Mouse (Mus musculus) kidney, postnatal 0 days (tissue): ENCODE measurements around the gene Zmym5. TPM values are rescaled to one million over a fixed set of nuclear protein-coding genes. Genes with fewer than 3 reads are reported as not detected.

Source experiments
- ATAC-seq: fragments of 200-750 bp; cut with Nextera tagmentation; replicated peaks from 2 replicates; pipeline ENCODE4 v1.8.0; 2017; ENCODE audit warnings: low read depth, moderate number of reproducible peaks, moderate TSS enrichment, moderate library complexity; ENCODE audit not compliant: low FRiP score
- DNase-seq: peaks from one replicate; pipeline ENCODE4 v3.0.0-alpha.2; 2016; ENCODE audit warnings: low spot score
- H3K27ac ChIP-seq: fragments of 300-500 bp; sonication (generic); 2 replicates; pipeline ENCODE4 v1.5.1; 2014; ENCODE audit warnings: mild to moderate bottlenecking
- H3K27me3 ChIP-seq: fragments of 300-500 bp; sonication (generic); 2 replicates; pipeline ENCODE4 v1.6.1; 2014; ENCODE audit warnings: low read length, mixed read lengths; ENCODE audit not compliant: insufficient read depth
- H3K36me3 ChIP-seq: fragments of 300-500 bp; sonication (generic); 2 replicates; pipeline ENCODE4 v1.6.1; 2014; ENCODE audit warnings: low read length, mixed read lengths; ENCODE audit not compliant: insufficient read depth
- H3K4me1 ChIP-seq: fragments of 300-500 bp; sonication (generic); replicated peaks from 2 replicates; pipeline ENCODE4 v1.6.1; 2014; ENCODE audit warnings: antibody characterized with exemption, low read length, mixed read lengths; ENCODE audit not compliant: insufficient read depth
- H3K4me2 ChIP-seq: fragments of 300-500 bp; sonication (generic); 2 replicates; pipeline ENCODE4 v1.6.1; 2014; ENCODE audit warnings: mild to moderate bottlenecking, low read length, moderate library complexity, mixed read lengths
- H3K4me3 ChIP-seq: fragments of 300-500 bp; sonication (generic); replicated peaks from 2 replicates; pipeline ENCODE4 v1.5.1; 2014; ENCODE audit warnings: low read depth, low read length
- H3K9ac ChIP-seq: fragments of 300-500 bp; sonication (generic); 2 replicates; pipeline ENCODE4 v1.6.1; 2014; ENCODE audit warnings: low read depth, low read length
- H3K9me3 ChIP-seq: fragments of 300-500 bp; sonication (generic); replicated peaks from 2 replicates; pipeline ENCODE4 v1.6.1; 2016; ENCODE audit warnings: low read length, inconsistent platforms, mixed read lengths
- CTCF ChIP-seq: IDR thresholded peaks from 2 replicates; pipeline ENCODE4 v1.5.1; 2016; ENCODE audit warnings: antibody characterized with exemption, low read depth, mild to moderate bottlenecking, moderate library complexity
- WGBS: fragments of 180-500 bp; shearing (Covaris S2); extraction: QIAGEN DNeasy Blood & Tissue Kit; methylation state at CpG from one replicate; pipeline ENCODE4 v1.1.7; 2014; 5-methylcytosine and 5-hydroxymethylcytosine counted together
- polyA plus RNA-seq: library from polyadenylated mRNA; unstranded; fragments of >200 nt; fragmentation: Nextera tagmentation; extraction: Ambion mirVana; gene quantifications from 2 replicates; pipeline ENCODE4 v1.2.1, GENCODE M21; 2015

Gene Zmym5
- polyA plus RNA-seq, 1 experiment from 2014 or later = 26.3 TPM

DNA sequence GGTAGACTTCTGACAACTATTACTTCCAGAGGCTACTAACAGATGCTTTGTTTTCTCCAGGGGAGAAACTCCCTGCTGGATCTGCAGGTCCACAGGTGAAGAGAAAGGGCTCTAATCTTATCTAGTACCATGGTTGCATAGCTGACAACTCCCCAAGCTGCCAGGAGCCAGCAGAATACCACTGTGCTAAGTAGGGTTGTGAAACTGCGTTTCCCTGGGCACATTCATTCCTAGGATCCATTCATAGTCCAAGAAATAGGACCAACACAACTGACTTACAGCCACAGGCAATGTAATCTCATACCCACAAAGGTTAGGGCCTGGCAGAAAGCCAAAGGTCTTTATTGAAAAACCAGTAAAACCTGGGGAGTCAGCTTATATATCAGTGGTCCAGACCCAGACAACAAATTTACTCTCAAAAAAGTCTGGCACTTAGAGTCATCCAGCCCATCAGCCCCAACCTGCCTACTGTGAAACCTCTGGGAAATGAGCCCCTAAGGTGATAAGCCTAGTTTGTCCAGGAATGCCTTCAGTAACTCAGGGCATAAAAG lies 21.1 kb upstream of the Zmym5 start:
- ATAC-seq = no peak
- Histone ChIP-seq H3K4me3 (no peak overlapping the region), H3K4me1 (no peaks in the 10 kb centered on the region), H3K27ac (0 out of 2 replicates have a peak overlapping the region, but pooled peaks have one; percentile 16), H3K4me2 (no peak overlapping the region), H3K27me3 (no peaks in the 10 kb centered on the region), H3K9ac (no peak overlapping the region), H3K36me3 (no peaks in the 10 kb centered on the region), H3K9me3 (no peaks in the 10 kb centered on the region)
- no peak for DNase-seq
- WGBS = 40% methylated on average over 1 of the region's 1 CpGs
- TF ChIP-seq CTCF = no peak

DNA sequence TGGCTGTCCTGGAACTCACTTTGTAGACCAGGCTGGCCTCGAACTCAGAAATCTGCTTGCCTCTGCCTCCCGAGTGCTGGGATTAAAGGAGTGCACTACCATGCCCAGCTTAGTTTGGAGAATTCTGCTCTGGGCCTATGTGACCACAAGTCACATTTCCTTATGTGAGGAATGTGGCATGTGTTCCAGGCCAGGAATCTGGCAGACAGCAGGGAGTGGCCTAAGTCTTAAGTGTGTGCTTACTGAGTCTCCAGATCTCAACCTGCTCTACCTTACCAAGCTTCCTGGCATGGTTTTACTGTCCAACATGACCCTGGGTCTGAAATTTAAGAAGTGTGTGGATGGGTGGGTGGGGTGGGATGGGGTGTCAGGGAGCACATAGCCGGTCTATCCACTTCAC lies 20.6 kb upstream of the Zmym5 start:
- no peaks in the 10 kb centered on the region for H3K36me3 ChIP-seq
- H3K9me3 ChIP-seq = no peaks in the 10 kb centered on the region
- H3K4me1 ChIP-seq = no peaks in the 10 kb centered on the region
- H3K27me3 ChIP-seq = no peaks in the 10 kb centered on the region
- 76% methylated on average over 3 of the region's 3 CpGs for WGBS
- no peak overlapping the region for H3K4me3 ChIP-seq
- DNase-seq = no peak
- no peak for ATAC-seq
- no peak for TF ChIP-seq CTCF
- H3K4me2 ChIP-seq = no peak overlapping the region
- no peak overlapping the region for H3K27ac ChIP-seq
- no peak overlapping the region for H3K9ac ChIP-seq

GRCm38 (mm10) chr14:56830491-56831045 lies 19.1 kb upstream of the Zmym5 start:
- Histone ChIP-seq H3K27ac (no peak overlapping the region), H3K4me1 (no peaks in the 10 kb centered on the region), H3K9me3 (no peaks in the 10 kb centered on the region), H3K9ac (no peak overlapping the region), H3K27me3 (no peaks in the 10 kb centered on the region), H3K4me2 (no peak overlapping the region), H3K4me3 (no peak overlapping the region), H3K36me3 (no peaks in the 10 kb centered on the region)
- no peak for TF ChIP-seq CTCF
- ATAC-seq (no peak), DNase-seq (no peak)

DNA sequence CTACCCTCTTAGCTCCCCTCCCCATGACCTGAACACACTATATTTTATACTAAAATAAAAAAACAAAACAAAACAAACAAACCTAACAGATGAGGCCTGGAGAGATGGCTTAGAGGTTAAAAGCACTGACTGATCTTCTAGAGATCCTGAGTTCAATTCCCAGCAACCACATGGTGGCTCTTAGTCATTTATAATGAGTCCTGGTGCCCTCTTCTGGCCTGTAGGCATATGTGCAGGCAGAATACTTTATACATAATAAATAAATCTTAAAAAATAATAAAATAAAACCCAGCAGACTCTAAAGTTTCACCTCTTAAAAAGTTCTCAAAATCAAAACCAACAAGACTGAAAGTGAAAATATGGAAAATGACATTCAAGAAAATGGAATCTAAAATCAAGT lies 13.0 kb upstream of the Zmym5 start:
- Histone ChIP-seq H3K27me3 (no peaks in the 10 kb centered on the region), H3K4me1 (no peaks in the 10 kb centered on the region), H3K9ac (no peak overlapping the region), H3K4me2 (no peak overlapping the region), H3K9me3 (no peaks in the 10 kb centered on the region), H3K27ac (no peak overlapping the region), H3K4me3 (no peak overlapping the region), H3K36me3 (no peaks in the 10 kb centered on the region)
- ATAC-seq = no peak
- peak; percentile 45 for TF ChIP-seq CTCF
- DNase-seq = no peak

DNA sequence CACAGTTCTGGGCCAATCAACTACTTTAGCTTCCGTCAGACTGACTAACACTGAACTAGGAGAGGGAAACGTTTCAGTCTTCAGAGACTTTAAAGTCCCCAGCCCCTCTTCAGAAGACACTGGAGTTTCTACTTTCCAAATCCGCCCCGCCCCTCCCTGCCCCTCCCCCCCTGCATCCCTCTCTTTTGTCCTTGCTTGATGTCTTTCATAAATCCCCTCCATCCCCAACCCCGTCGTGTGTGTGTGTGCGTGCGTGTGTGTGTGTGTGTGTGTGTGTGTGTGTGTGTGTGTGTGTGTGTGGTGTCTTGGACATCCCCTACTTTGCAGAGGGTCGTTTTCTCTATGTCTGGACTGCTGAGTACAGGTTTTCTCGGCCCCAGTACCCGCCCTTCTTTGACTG lies 6.1 kb upstream of the Zmym5 start:
- Histone ChIP-seq H3K27me3 (no peaks in the 10 kb centered on the region), H3K36me3 (no peaks in the 10 kb centered on the region), H3K27ac (no peak overlapping the region), H3K4me3 (no peak overlapping the region), H3K9ac (no peak overlapping the region), H3K4me2 (peak overlapping the region; percentile 27; the same call in 1 of the 2 replicates), H3K9me3 (no peaks in the 10 kb centered on the region), H3K4me1 (no peaks in the 10 kb centered on the region; the same call in 1 of the 2 replicates)
- ATAC-seq = no peak
- 22% methylated on average over 11 of the region's 11 CpGs for WGBS
- no peak for TF ChIP-seq CTCF
- DNase-seq = no peak

DNA sequence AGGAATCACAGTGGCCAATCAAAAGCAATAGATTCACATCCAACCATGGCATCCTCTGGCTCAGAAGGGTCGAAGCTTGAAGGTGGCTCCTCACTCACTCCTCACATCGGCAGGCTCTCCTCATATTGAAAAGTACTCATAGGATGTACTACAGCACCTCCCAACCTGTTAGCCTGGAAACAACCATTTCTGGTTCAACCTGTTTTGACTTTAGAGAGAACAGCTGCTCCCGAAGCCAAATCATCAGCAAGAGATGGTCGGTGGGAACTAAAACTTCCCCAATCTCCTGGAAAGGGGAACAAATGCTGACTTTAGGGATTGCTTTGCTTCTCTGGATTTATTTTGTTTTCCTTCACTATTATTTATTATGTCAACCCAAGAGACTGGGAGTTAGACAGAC lies 5.6 kb upstream of the Zmym5 start:
- DNase-seq (no peak), ATAC-seq (no peak)
- no peaks in the 10 kb centered on the region for H3K9me3 ChIP-seq
- no peak overlapping the region for H3K9ac ChIP-seq
- H3K4me3 ChIP-seq = no peak overlapping the region
- H3K36me3 ChIP-seq = no peaks in the 10 kb centered on the region
- no peak overlapping the region for H3K4me2 ChIP-seq
- H3K27ac ChIP-seq = no peak overlapping the region
- H3K4me1 ChIP-seq = no peaks in the 10 kb centered on the region; the same call in 1 of the 2 replicates
- no peaks in the 10 kb centered on the region for H3K27me3 ChIP-seq
- TF ChIP-seq CTCF = no peak
- WGBS = 71% methylated on average over 4 of the region's 4 CpGs

DNA sequence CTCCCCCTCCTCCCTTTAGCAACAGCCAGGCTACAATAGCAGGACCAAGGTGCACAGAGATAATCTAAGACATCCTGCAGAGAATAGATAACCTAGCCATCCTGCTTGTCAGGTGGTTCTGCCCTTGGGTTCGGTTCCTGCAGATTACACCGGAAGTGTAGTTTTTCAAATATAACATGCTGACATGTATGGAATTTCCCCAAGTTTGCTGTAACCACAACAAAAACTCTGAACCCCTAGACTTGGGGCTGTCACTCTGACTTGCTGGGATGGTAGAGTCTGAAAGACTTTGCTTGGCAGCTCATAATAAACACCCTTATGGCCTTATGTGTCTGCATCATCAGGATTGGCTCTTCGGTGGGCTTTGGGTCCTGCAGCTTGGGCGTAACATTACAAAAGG lies 5.0 kb upstream of the Zmym5 start:
- no peak for TF ChIP-seq CTCF
- no peaks in the 10 kb centered on the region for H3K9me3 ChIP-seq
- no peak overlapping the region for H3K9ac ChIP-seq
- H3K27me3 ChIP-seq = no peaks in the 10 kb centered on the region
- WGBS = 89% methylated on average over 4 of the region's 4 CpGs
- no peak for DNase-seq
- no peak overlapping the region for H3K4me3 ChIP-seq
- H3K27ac ChIP-seq = no peak overlapping the region
- H3K36me3 ChIP-seq = no peaks in the 10 kb centered on the region
- no peak for ATAC-seq
- H3K4me2 ChIP-seq = no peak overlapping the region
- H3K4me1 ChIP-seq = no peaks in the 10 kb centered on the region; the same call in 1 of the 2 replicates
